Mouse (Mus musculus): ENCODE measurements around the gene Ccsap. TPM values are rescaled to one million over a fixed set of nuclear protein-coding genes. Genes with fewer than 3 reads are reported as not detected.
A peak's percentile ranks its signal among the peaks of the same experiment; 100 is the strongest.

The Ccsap gene
- total RNA-seq, 1 experiment = 5.1 TPM

DNA sequence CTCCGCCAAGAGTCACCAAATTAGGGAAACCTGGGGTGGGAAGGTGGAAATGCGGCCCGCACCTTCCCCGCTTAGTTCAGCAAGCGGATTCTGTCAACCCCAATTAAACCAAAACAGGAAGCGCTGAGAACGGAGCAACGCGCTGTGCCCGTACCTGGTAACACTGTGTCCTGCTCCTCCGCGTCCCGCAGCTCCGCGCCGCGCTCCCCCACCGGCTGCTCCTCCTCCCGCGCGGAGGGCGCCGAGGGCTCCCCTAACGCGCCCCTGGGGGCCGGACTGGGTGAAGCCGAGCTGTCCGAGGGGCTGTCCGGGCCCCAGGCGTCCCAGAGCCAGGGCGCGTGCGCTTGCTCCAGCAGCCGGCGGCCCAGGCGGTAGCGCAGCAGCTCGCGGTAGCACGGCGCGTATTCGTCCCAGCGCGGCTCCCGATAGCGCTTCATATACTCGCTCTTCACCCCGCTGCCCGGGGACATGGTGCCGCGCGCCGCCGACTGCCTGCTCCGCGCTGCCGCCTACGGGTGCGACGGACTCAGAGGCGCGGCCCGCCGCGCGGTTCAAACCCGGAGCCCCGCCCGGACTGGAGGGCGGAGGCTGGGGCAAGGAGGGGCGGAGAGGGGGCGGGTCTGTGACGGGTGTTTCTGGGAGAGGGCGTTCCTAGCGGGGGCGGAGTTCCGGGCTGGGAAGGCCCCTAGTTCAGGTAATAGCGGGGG lies 915 bp downstream of the Ccsap start:
- Histone ChIP-seq H3K4me1 (ENCODE audit: control insufficient read depth in 2 of 2, insufficient read depth in 2 of 2, low read length in 2 of 2, poor library complexity in 1 of 2) (peaks cover 4 to 6% of the 10 kb centered on the region in 2 experiments; a peak in 1 of 4 replicates), H3K4me3 (ENCODE audit: insufficient read depth in 1 of 2, low read depth in 1 of 2, low read length in 2 of 2, poor library complexity in 1 of 2, severe bottlenecking in 1 of 2) (peak overlapping the region; percentile 83 to 99), H3K36me3 (ENCODE audit: control insufficient read depth, insufficient read depth, low read length, poor library complexity, severe bottlenecking) (no peaks in the 10 kb centered on the region), H3K9ac (ENCODE audit: insufficient read depth, low read depth, low read length, poor library complexity, severe bottlenecking) (peak overlapping the region; percentile 87), H3K27ac (ENCODE audit: insufficient read depth, low read depth, low read length, poor library complexity, severe bottlenecking) (no peak overlapping the region), H3K9me3 (ENCODE audit: control insufficient read depth, insufficient read depth, low read depth, low read length) (no peaks in the 10 kb centered on the region)
- no peak for TF ChIP-seq CHD2 (IDR thresholded peaks at IDR 0.05; ENCODE audit: low read depth, low read length)
- TF ChIP-seq HCFC1 (IDR thresholded peaks at IDR 0.05; ENCODE audit: borderline replicate concordance, insufficient read depth, low read length) = no peak
- TF ChIP-seq ZNF384 (IDR thresholded peaks at IDR 0.05; ENCODE audit: low read depth, low read length) = no peak
- TF ChIP-seq MAFK (IDR thresholded peaks at IDR 0.05; ENCODE audit: insufficient read depth, low read depth, low read length) = no peak
- TF ChIP-seq ZC3H11A (IDR thresholded peaks at IDR 0.05; ENCODE audit: borderline replicate concordance, low read depth, low read length) = no peak
- in situ Hi-C loops (cut with MboI; ENCODE audit: low sequenced_read_pairs in 2 of 2, unreplicated experiment in 2 of 2) = no loop called here
- DNase-seq (ENCODE audit: low read depth, low spot score) = peak; percentile 97

DNA sequence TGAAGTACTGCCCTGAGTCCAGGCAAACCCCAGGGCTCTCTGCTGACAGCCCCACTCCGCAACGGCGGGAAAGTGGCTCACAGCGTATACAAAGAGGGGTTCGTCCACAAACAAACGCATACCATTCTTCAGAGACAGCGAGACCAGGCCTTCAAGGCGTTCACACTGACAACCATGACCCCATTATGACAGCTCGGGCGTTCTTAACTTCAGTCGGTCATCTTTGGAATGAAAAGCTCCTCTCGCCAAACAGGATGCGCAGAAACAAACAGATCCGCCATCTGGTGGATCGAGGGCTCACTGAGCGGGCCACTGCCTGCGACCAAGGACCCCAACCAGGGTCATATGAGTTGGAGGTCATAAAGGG lies 1.5 kb downstream of the Ccsap start:
- in situ Hi-C loops (cut with MboI; ENCODE audit: low sequenced_read_pairs in 2 of 2, unreplicated experiment in 2 of 2) = no loop called here
- no peak for TF ChIP-seq CHD2 (IDR thresholded peaks at IDR 0.05; ENCODE audit: low read depth, low read length)
- no peak for TF ChIP-seq HCFC1 (IDR thresholded peaks at IDR 0.05; ENCODE audit: borderline replicate concordance, insufficient read depth, low read length)
- TF ChIP-seq MAFK (IDR thresholded peaks at IDR 0.05; ENCODE audit: insufficient read depth, low read depth, low read length) = no peak
- TF ChIP-seq ZNF384 (IDR thresholded peaks at IDR 0.05; ENCODE audit: low read depth, low read length) = no peak
- TF ChIP-seq ZC3H11A (IDR thresholded peaks at IDR 0.05; ENCODE audit: borderline replicate concordance, low read depth, low read length) = no peak
- Histone ChIP-seq H3K36me3 (ENCODE audit: control insufficient read depth, insufficient read depth, low read length, poor library complexity, severe bottlenecking) (no peaks in the 10 kb centered on the region), H3K9ac (ENCODE audit: insufficient read depth, low read depth, low read length, poor library complexity, severe bottlenecking) (peak overlapping the region; percentile 87), H3K9me3 (ENCODE audit: control insufficient read depth, insufficient read depth, low read depth, low read length) (no peaks in the 10 kb centered on the region), H3K27ac (ENCODE audit: insufficient read depth, low read depth, low read length, poor library complexity, severe bottlenecking) (no peak overlapping the region), H3K4me1 (ENCODE audit: control insufficient read depth in 2 of 2, insufficient read depth in 2 of 2, low read length in 2 of 2, poor library complexity in 1 of 2) (peaks cover 4 to 6% of the 10 kb centered on the region in 2 experiments; a peak in 1 of 4 replicates), H3K4me3 (ENCODE audit: insufficient read depth in 1 of 2, low read depth in 1 of 2, low read length in 2 of 2, poor library complexity in 1 of 2, severe bottlenecking in 1 of 2) (peak overlapping the region; percentile 83 to 99)
- DNase-seq (ENCODE audit: low read depth, low spot score) = no peak

DNA sequence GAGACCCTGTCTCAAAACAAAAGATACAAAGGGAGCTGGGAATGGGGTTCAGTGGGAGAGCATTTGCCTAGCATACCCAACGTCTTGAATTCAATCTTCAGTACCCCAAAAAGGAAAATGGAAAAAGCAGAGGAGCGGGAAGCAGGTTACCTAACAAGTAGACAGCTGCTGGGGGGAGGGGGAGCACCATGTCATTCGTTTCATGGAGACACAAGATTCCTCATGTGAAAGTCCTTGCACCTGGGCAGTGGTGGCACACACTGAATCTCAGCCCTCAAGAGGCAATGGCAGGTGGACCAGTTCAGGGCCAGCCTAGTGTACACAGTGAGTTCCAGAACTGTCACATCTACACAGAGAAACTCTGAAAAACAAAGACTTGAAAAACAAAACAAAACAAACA lies 2.6 kb downstream of the Ccsap start:
- Histone ChIP-seq H3K9me3 (ENCODE audit: control insufficient read depth, insufficient read depth, low read depth, low read length) (no peaks in the 10 kb centered on the region), H3K9ac (ENCODE audit: insufficient read depth, low read depth, low read length, poor library complexity, severe bottlenecking) (no peak overlapping the region), H3K4me1 (ENCODE audit: control insufficient read depth in 2 of 2, insufficient read depth in 2 of 2, low read length in 2 of 2, poor library complexity in 1 of 2) (peaks cover 4 to 6% of the 10 kb centered on the region in 2 experiments; a peak in 1 of 4 replicates), H3K27ac (ENCODE audit: insufficient read depth, low read depth, low read length, poor library complexity, severe bottlenecking) (no peak overlapping the region), H3K36me3 (ENCODE audit: control insufficient read depth, insufficient read depth, low read length, poor library complexity, severe bottlenecking) (no peaks in the 10 kb centered on the region), H3K4me3 (ENCODE audit: insufficient read depth in 1 of 2, low read depth in 1 of 2, low read length in 2 of 2, poor library complexity in 1 of 2, severe bottlenecking in 1 of 2) (peak overlapping the region in 1 of 2 experiments; percentile 99; a peak in 1 of 4 replicates)
- DNase-seq (ENCODE audit: low read depth, low spot score) = no peak
- in situ Hi-C loops (cut with MboI; ENCODE audit: low sequenced_read_pairs in 2 of 2, unreplicated experiment in 2 of 2) = no loop called here
- TF ChIP-seq MAFK (IDR thresholded peaks at IDR 0.05; ENCODE audit: insufficient read depth, low read depth, low read length) (no peak), CHD2 (IDR thresholded peaks at IDR 0.05; ENCODE audit: low read depth, low read length) (no peak), ZNF384 (IDR thresholded peaks at IDR 0.05; ENCODE audit: low read depth, low read length) (no peak), ZC3H11A (IDR thresholded peaks at IDR 0.05; ENCODE audit: borderline replicate concordance, low read depth, low read length) (no peak), HCFC1 (IDR thresholded peaks at IDR 0.05; ENCODE audit: borderline replicate concordance, insufficient read depth, low read length) (no peak)

DNA sequence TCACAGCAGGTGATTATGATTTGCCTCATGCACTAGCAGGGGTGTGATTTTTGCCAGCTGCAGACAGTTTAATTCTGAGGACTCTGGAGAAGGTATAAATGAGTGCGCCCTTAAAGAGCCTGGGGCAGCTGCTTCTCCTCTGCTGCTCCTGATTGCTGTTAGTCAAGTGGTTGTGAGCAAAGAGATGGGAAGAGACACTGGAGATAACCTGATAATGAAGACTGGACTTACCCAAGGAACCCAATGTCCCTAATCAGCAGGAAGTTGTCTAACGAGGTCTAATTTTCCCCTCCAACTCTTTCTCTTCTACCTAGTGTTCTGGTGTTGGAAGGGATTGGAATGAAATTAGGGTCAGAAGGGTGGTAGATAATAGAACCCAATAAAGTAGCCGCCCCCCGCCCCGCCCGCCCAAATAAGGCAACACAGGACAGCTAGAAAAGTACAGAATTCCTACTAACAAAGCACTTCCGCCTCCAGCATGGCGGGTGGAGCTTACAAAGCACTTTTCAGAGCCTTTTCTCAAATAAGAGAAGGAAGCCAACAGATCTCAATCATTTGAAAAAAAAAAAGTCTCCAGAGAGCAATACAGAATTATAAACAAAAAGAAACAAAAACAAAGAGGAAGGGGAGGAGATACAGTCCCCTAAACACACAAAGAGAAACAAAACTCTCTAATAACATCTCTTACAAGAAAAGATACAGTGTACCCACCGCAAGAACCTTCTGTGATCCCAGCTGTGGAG lies 5.1 kb downstream of the Ccsap start:
- Histone ChIP-seq H3K36me3 (ENCODE audit: control insufficient read depth, insufficient read depth, low read length, poor library complexity, severe bottlenecking) (no peaks in the 10 kb centered on the region), H3K4me3 (ENCODE audit: insufficient read depth in 1 of 2, low read depth in 1 of 2, low read length in 2 of 2, poor library complexity in 1 of 2, severe bottlenecking in 1 of 2) (no peak overlapping the region), H3K27ac (ENCODE audit: insufficient read depth, low read depth, low read length, poor library complexity, severe bottlenecking) (no peak overlapping the region), H3K4me1 (ENCODE audit: control insufficient read depth in 2 of 2, insufficient read depth in 2 of 2, low read length in 2 of 2, poor library complexity in 1 of 2) (peaks cover 4 to 6% of the 10 kb centered on the region in 2 experiments; a peak in 1 of 4 replicates), H3K9ac (ENCODE audit: insufficient read depth, low read depth, low read length, poor library complexity, severe bottlenecking) (no peak overlapping the region), H3K9me3 (ENCODE audit: control insufficient read depth, insufficient read depth, low read depth, low read length) (no peaks in the 10 kb centered on the region)
- TF ChIP-seq ZC3H11A (IDR thresholded peaks at IDR 0.05; ENCODE audit: borderline replicate concordance, low read depth, low read length) = no peak
- TF ChIP-seq ZNF384 (IDR thresholded peaks at IDR 0.05; ENCODE audit: low read depth, low read length) = no peak
- TF ChIP-seq MAFK (IDR thresholded peaks at IDR 0.05; ENCODE audit: insufficient read depth, low read depth, low read length) = no peak
- no peak for TF ChIP-seq HCFC1 (IDR thresholded peaks at IDR 0.05; ENCODE audit: borderline replicate concordance, insufficient read depth, low read length)
- no peak for TF ChIP-seq CHD2 (IDR thresholded peaks at IDR 0.05; ENCODE audit: low read depth, low read length)
- in situ Hi-C loops (cut with MboI; ENCODE audit: low sequenced_read_pairs in 2 of 2, unreplicated experiment in 2 of 2) = no loop called here
- DNase-seq (ENCODE audit: low read depth, low spot score) = no peak
